In genomic region chr9:44361190-44361917, GRCm38 (mm10) we compare ENCODE assay signal across 8 mouse cellular contexts. TPM values are rescaled to one million over a fixed set of nuclear protein-coding genes. Genes with fewer than 3 reads are reported as not detected.
A peak's percentile ranks its signal among the peaks of the same experiment; 100 is the strongest.
DNase-seq lines count a peak whose midpoint lies in the region; ATAC-seq lines count a peak whose summit lies in the region.

Gene Vps11, minus strand, starts transcription at chr9:44361670.

- peak within 1 kb of the TSS; percentile 90 for H3K4me3 ChIP-seq in lung, embryonic 16.5 days (ENCODE audit: low read length)

- H3K27ac ChIP-seq in lung, embryonic 16.5 days (ENCODE audit: low read length): peak within 1 kb of the TSS; percentile 72

- peaks cover 7% of the 10 kb centered on the region for H3K36me3 ChIP-seq in lung, embryonic 16.5 days (ENCODE audit: control insufficient read depth, insufficient read depth, low read length)

- peak; percentile 88 to 98 for ATAC-seq in hematopoietic stem cell, adult 5-6 weeks (replicated peaks in 1 of 2; ENCODE audit: insufficient read depth in 1 of 2, low FRiP score in 2 of 2, low TSS enrichment in 1 of 2, low read depth in 1 of 2, poor library complexity in 2 of 2, severe bottlenecking in 2 of 2)
- ATAC-seq in lung, embryonic 16.5 days (ENCODE audit: low read depth): peak; percentile 98

- peak within 1 kb of the TSS; percentile 81 for H3K4me2 ChIP-seq in lung, embryonic 16.5 days (ENCODE audit: low read depth, low read length)

- H3K9me3 ChIP-seq in lung, embryonic 16.5 days (ENCODE audit: control insufficient read depth, low read length): no peaks in the 10 kb centered on the region

- WGBS in lung, embryonic 16.5 days: under 1% methylated on average over 44 of the region's 44 CpGs

- peak within 1 kb of the TSS; percentile 85 for H3K9ac ChIP-seq in lung, embryonic 16.5 days (ENCODE audit: low read length)

- peaks cover 5% of the 10 kb centered on the region for H3K4me1 ChIP-seq in lung, embryonic 16.5 days (replicated peaks; ENCODE audit: control insufficient read depth, insufficient read depth, low read length)

- peak; percentile 92 for DNase-seq in MEL-GATA-1-ER (ENCODE audit: extremely low read depth, low read depth)
- DNase-seq in cerebellum, adult 8-10 months: peak; percentile 91
- peak; percentile 99 for DNase-seq in forelimb bud, embryonic 11.5 days (ENCODE audit: low read depth, low spot score)
- peak; percentile 81 for DNase-seq in layer of hippocampus, adult 9-10 months (ENCODE audit: low spot score)
- peak; percentile 95 for DNase-seq in ovary, postnatal 10 days (ENCODE audit: low spot score)
- peak; percentile 94 to 95 for DNase-seq in thymus, postnatal 10 days (ENCODE audit: low spot score in 2 of 2)

- H3K27me3 ChIP-seq in lung, embryonic 16.5 days (ENCODE audit: control insufficient read depth, insufficient read depth, low read depth, low read length): no peaks in the 10 kb centered on the region

RNA-seq across cellular contexts. Expression of gene Vps11, which starts in this region (rescaled TPM):
- 14.3 and 16.1 TPM in 2 replicates for total RNA-seq in hematopoietic stem cell, adult 5-6 weeks (2017)
- polyA plus RNA-seq in lung, embryonic 16.5 days (2015; fragmentation: Nextera tagmentation; extraction: Ambion mirVana): 31.4 and 32.8 TPM in 2 replicates

Comparison
In these comparisons a context has a peak if more than half of its experiments do, and no peak if none do; other contexts are left out.
1. Peak in every context shown above with its lines: DNase-seq, ATAC-seq, H3K4me3 ChIP-seq and H3K27ac ChIP-seq.